Mouse (Mus musculus) urinary bladder, postnatal 36 days (tissue): ENCODE data around the gene Pate1.

Experiments used
- DNase-seq, 2 experiments: peaks; one replicate each; pipeline ENCODE4 v3.0.0; 2022; ENCODE audit warnings: low spot score in 2 of 2, mixed read lengths in 1 of 2

Gene Pate1

DNA sequence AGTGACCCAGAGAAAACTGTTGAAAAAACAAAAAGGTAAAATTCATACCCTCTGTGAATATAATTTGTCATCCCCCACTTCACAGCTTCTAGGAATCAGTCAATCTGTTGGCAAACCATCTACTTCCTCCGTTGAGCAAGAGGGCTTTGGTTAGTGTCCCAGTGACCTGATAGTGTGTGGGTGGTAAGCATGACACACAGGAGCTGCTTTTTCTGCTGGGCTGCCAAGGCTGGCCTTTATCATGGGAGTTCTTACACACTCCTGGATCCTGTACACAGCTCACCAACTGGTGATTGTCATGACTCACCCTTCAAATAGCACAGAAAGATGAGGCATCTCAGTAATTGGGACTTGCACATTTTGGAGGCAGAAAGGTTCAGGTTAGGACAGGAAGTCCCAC is at the start of gene Pate1:
Gene Pate1 (minus strand): TSS at position 378 of the 400 bp plus-strand sequence.
- no peak for DNase-seq

DNA sequence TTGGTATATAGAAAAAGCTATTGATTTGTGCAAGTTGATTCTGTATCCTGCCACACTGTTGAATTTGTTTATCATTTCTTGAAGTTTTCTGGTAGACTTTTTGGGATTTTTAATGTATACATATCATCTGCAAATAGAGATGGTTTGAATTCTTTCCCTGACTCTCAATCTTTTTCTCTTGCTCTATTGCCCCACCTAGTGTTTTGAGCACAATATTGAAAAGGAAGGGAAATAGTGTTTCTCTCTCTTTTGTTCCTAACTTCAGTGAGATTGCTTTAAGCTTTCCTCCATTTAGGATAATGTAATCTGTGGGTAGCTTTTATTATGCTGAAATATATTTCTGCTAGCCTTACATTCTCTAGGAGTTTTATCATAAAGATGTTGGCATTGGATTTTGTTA is 20.1 kb upstream of the Pate1 start:
- no peak for DNase-seq

DNA sequence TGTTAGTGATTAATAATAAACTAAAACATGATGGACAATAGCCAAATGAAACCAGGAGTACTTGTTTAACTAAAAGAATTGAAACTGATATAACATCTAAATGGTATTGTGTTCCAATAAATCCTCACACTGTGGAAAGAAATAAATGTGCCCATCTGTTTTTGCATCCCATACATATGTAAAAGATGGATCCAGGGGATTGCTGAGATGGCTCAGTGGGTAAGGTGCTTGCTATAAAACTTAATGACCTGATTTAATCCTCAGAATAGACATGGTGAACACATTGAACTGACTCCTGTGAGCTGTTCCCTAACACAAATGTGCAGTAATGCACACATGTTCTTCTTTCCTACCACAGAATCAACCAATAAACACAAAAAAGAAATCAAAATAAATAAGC is 4.7 kb upstream of the Pate1 start:
- DNase-seq = no peak

DNA sequence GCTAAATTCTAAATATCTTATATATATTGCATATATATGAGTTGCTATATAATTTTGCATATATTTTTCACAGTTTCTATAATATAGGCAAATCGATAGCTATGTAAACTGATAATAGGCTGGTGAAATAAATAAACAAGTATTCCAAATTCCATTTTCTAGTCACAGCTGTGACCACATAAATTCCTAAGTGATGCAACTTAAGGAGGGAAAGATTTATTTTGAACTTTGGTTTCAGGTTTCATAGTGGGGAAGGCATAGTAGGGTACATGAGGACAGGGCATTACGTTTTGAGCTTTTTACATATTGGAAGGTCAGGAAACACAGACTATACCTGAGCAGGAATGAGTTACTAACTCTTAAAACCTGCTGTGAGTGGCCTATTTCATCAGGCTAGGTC is 13.6 kb downstream of the Pate1 start:
- DNase-seq = no peak

DNA sequence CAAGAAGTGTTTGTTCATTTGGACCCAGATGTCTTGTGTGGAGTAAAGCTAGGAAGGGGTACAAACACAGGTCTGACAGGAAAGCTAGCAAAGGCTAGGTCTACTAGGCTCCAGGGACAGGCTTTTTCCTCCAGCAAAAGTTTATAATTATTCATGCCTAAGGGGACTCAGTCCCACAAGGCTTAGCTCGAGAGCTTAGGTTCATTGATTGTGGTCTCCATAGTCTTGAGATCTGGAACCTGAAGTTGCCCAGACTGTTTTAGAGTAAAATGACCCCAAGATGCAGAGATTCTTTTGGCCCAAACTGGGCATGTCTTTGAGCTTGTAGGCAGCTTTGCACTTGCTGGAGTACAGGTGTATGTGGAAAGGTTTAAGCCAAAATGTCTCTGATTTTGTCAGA is 39.1 kb downstream of the Pate1 start, which contains the start of gene Pate3:
Gene Pate3 (minus strand): TSS at position 101 of the 400 bp plus-strand sequence.
- no peak for DNase-seq
